Mouse (Mus musculus): Measurements from ENCODE around the gene Trp53i11. TPM values are rescaled to one million over a fixed set of nuclear protein-coding genes. Genes with fewer than 3 reads are reported as not detected.

Trp53i11 gene
- polyA plus RNA-seq (2014; fragmentation: Illumina TruSeq; extraction: RNeasy Lipid Tissue Mini Kit (QIAGEN cat#74804); ENCODE audit: low read depth, low replicate concordance), result 42.9 TPM

GRCm38 (mm10) chr2:93187323-93187996 lies at the start of gene Trp53i11:
TSS of gene Trp53i11 (plus strand) at chr2:93187548.

Other genes starting within 250 kb of the Trp53i11 start
- gene Prdm11, start 141.4 kb upstream of the Trp53i11 start, polyA plus RNA-seq (2014; fragmentation: Illumina TruSeq; extraction: RNeasy Lipid Tissue Mini Kit (QIAGEN cat#74804); ENCODE audit: low read depth, low replicate concordance), result 5.5 TPM
- gene Tspan18, start 147.0 kb downstream of the Trp53i11 start, polyA plus RNA-seq (2014; fragmentation: Illumina TruSeq; extraction: RNeasy Lipid Tissue Mini Kit (QIAGEN cat#74804); ENCODE audit: low read depth, low replicate concordance), result 11.7 TPM